Mouse (Mus musculus) cerebellum, adult 9-10 months (tissue): Measurements from ENCODE around the gene Prrt1.
A peak's percentile ranks its signal among the peaks of the same experiment; 100 is the strongest.

Source experiments
- DNase-seq: peaks from one replicate; pipeline ENCODE4 v3.0.0; 2022

The Prrt1 gene

GRCm38 (mm10) chr17:34629796-34630603 is 667 bp downstream of the Prrt1 start:
- DNase-seq: peak; percentile 86

DNA sequence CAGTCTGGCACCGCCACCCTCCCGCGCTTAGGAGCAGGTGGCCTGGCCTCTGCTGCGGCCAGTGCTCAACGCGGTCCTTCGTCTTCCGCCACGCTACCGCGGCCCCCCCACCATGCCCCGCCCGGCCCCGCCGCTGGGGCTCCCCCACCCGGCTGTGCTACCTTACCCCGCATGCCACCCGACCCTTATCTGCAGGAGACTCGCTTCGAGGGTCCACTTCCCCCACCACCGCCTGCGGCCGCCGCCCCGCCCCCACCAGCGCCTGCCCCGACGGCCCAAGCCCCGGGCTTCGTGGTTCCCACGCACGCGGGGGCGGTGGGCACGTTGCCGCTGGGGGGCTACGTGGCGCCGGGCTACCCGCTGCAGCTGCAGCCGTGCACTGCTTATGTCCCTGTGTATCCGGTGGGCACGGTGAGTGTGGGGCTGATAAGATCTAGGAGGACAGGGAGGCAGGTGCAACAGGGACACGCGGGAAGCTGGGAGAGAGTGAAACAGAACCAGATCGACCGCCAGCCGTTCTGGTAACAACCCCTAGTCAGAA is 1.5 kb downstream of the Prrt1 start:
- DNase-seq: peak; percentile 68

DNA sequence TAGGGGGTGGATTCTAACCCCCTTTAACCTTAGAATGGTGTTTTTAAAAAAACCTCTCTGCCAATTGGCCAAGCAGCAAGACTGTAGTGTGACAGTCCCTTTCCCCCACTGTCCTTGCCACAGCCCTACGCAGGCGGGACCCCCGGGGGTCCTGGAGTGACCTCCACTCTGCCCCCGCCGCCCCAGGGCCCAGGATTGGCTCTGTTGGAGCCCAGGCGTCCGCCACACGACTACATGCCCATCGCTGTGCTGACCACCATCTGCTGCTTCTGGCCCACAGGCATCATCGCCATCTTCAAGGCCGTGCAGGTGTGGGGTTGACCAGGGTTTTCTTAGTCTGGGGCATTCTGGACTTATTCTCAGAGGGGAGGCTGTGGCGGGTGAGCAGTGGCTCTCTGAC is 2.3 kb downstream of the Prrt1 start:
- peak; percentile 77 for DNase-seq

- peak; percentile 93 for DNase-seq
These were observed 2.9 kb downstream of the Prrt1 start for GRCm38 (mm10) chr17:34632261-34632691.

DNA sequence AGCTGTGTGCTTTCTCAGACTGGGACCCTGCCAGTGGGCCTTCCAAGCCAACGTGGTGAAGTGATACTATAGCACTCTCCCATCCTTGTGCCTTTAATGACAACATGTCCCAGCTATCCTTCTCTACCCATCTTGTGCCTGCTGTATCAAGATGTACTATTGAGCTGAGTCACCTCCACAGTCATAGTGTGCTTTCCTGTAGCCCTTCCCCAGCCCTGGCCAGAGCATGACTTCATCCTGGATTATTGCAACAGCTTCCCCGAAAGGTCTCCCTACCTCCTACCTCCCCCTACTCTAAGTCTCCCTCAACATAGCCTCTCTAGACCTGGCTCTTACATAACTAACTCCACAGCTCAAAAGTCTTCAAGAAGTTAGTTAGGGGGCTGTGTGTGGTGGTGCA is 6.3 kb downstream of the Prrt1 start:
- no peak for DNase-seq

DNA sequence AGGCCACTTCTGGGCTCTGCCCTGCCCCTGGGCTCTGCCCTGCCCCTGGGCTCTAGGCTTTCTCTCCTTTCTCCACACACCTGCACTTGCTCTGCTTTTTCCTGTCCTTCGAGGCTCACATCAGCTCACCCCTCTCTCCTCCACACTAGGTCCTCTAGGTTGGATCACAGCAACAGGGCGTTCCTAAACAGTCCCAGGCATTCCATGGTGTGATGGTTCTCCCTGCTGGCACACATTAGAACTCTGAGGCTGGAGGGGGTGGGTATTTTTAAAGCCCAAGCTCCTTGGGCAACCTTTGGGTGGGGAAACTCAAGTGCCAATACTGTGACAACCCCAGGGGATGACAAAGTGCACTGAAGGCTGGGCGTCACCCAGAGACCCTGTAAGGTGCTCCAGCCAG is 8.1 kb downstream of the Prrt1 start:
- DNase-seq: no peak

- DNase-seq: peak; percentile 58
These were observed 10.3 kb downstream of the Prrt1 start for GRCm38 (mm10) chr17:34639461-34640255.

DNA sequence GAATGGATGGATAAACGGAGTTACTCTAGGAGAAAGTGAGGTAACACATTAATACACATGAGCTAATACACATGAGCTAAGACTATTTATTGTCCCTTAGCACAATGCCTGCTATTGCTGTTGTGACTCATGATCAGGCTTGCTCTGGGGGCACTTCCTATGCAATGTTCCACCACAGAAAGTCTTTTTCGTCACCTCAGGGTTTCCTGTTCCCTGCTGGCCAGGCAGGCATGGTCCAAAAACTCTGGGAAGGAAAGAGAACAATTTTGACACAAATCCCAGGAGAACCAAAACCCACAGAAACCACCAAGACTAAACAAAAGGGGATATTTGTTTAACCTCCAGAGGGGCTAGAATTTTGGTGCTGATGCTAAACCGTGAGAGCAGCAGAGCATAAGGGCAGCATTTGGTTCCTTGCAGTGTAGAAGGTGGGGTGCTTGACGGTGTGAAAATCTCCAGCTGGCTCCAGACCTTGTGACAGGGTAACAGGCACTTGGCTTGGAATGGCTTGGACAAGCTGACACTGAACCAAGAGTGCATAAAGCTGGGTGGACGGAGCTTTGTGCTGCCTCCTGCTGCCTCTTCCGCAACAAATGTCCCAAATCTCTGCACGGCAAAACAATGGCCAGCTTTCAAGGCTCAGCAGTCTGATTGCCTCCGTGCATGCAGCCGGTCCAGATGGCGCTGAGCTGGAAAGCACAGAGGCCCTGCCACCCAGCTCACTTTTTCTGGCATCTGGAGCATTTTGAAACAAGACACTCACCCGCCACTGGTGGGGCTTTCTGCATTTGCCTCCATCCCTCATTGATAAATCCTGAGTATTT is 11.7 kb downstream of the Prrt1 start:
- peak; percentile 95 for DNase-seq

- no peak for DNase-seq
These were observed 12.6 kb downstream of the Prrt1 start for GRCm38 (mm10) chr17:34641945-34642344.

DNA sequence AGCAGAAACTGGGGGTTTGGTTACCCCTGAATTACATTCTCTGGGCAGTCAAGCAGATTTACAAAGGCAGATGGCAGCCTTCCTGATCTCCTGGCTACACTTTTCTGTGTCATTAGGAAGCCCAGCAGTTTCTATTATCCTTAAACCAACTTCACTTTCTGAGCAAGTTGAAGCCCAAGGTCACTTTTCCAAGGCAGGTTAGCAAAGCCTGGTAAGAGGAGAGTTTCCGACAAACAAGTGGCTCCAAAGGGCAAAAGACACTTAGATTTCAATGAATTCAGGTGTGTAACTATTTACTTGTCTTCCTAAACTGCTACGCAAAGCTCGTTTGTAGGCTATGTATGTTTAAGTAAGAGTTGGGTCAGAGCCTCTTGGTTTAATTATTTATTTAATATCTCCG is 14.0 kb downstream of the Prrt1 start:
- DNase-seq: no peak

- peak; percentile 83 for DNase-seq
These were observed 14.6 kb downstream of the Prrt1 start for GRCm38 (mm10) chr17:34643944-34644343.

GRCm38 (mm10) chr17:34644608-34645007 is 15.3 kb downstream of the Prrt1 start, which contains the start of gene Fkbpl:
TSS of gene Fkbpl (plus strand) at chr17:34644764.
- peak; percentile 99 for DNase-seq

- peak; percentile 68 for DNase-seq
These were observed 16.0 kb downstream of the Prrt1 start for GRCm38 (mm10) chr17:34645256-34645829.

GRCm38 (mm10) chr17:34645831-34646511 is 16.6 kb downstream of the Prrt1 start:
- DNase-seq: peak; percentile 77

GRCm38 (mm10) chr17:34646906-34647787 is 17.8 kb downstream of the Prrt1 start, which contains the start of gene Atf6b:
TSS of gene Atf6b (plus strand) at chr17:34647146.
- DNase-seq: peak; percentile 98

DNA sequence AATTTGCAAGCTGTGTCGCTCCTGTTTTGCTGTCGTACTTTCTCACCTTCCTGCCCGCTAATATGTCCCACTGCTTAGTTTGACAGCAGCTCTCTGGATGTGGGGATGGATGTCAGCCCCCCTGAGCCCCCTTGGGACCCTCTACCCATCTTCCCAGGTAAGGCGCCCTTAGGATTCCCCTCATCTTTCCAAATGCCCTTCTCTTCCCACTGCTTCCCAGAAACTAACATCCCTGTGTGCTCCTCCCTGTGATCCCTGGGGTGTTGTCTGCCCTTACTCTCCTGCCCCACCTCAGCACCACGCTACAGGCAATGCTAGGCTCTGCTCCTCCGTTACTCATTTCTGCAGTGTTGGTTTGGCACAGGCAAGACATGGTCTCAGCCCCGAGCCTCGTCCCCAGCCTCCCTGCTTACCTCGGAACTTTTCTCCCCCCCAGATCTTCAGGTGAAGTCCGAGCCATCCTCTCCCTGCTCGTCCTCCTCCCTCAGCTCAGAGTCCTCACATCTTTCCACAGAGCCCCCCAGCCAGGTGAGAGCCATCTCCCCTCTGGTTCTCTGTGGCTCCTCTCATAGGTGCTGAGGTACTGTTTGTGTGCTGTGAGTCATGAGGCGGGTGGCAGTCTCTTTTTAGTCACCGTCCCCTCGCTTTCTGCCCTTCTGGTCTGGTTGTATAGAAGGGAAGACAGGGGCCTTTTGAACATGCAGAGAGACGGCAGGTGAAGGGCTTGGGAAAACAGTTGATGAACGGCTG is 19.0 kb downstream of the Prrt1 start:
- DNase-seq: peak; percentile 59

GRCm38 (mm10) chr17:34649106-34649864 is 20.0 kb downstream of the Prrt1 start:
- DNase-seq: peak; percentile 43

GRCm38 (mm10) chr17:34650781-34651180 is 21.4 kb downstream of the Prrt1 start:
- peak; percentile 33 for DNase-seq
